Mouse (Mus musculus) thymus, adult 2 months (tissue): Measurements from ENCODE around the gene Pnma1.

ENCODE experiments used
- CTCF ChIP-seq: fragments of 200-500 bp; IDR thresholded peaks from 2 replicates; pipeline ENCODE4 v1.5.1; 2012; ENCODE audit warnings: mild to moderate bottlenecking, control low read depth, low read length, moderate library complexity, borderline replicate concordance; ENCODE audit not compliant: control insufficient read depth, poor library complexity, insufficient read depth; ENCODE audit errors: extremely low read depth
- POLR2A ChIP-seq: fragments of 200-500 bp; IDR thresholded peaks from 2 replicates; pipeline ENCODE4 v1.6.1; 2012; ENCODE audit warnings: mild to moderate bottlenecking, low read length, control low read depth, moderate library complexity; ENCODE audit not compliant: control insufficient read depth, poor library complexity, insufficient read depth; ENCODE audit errors: extremely low read depth

DNA sequence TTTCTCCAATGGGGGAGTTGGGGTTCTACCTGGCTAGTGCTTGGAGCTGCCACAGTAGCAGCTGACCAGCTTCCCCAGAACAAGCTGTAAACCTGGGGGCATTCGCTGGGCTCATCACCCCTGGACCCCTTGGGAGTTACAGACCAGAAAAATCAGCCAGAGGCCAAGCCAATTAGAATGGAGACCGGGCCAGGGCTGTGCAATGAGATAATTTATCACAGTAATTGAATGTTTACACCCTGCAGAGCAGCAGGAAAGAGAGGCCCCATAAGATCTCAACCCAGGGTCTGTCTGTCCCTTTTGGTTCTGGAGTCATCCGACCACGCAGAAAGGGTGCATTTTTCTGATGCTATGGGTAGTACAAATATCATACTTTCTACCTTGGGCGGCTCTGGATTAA is 43.5 kb upstream of the Pnma1 start:
- TF ChIP-seq CTCF: no peak
- no peak for TF ChIP-seq POLR2A
